Mouse (Mus musculus) myocyte (in vitro differentiated cells): ENCODE results near the gene Epb41.

Source experiments
- POLR2A ChIP-seq: IDR thresholded peaks from one replicate; pipeline ENCODE4 v1.6.1; 2011; ENCODE audit warnings: low read depth, mild to moderate bottlenecking, control low read depth, moderate library complexity; ENCODE audit not compliant: insufficient read length
- REST ChIP-seq: IDR thresholded peaks from one replicate; pipeline ENCODE4 v1.6.1; 2011; ENCODE audit warnings: mild to moderate bottlenecking, control low read depth, moderate library complexity; ENCODE audit not compliant: insufficient read depth, insufficient read length

DNA sequence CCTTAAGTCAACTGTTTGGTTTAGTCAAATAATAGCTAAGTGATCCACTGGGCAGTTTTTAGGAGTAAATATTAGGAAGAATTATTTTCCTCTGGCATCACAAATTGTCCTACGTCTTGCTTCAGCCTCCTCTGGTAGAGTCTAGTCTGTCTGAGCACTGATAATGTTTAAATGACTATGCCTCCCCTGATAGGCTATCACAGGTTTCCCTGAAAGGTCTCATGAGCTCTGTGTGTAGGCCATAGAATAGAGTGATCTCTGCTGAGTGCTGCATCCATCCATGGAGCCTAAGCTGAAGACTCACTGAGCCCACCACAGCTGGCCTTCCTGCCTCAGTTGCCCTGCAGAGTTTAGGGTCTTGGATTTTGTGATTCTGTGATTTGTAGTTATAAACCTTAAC lies 186.6 kb downstream of the Epb41 start:
- TF ChIP-seq REST (no peak), POLR2A (no peak)
